Mouse (Mus musculus) hindbrain, embryonic 16.5 days (tissue): Measurements from ENCODE around the gene Gm49510. TPM values are rescaled to one million over a fixed set of nuclear protein-coding genes. Genes with fewer than 3 reads are reported as not detected.
A peak's percentile ranks its signal among the peaks of the same experiment; 100 is the strongest.

Experiments used
- ATAC-seq: fragments of 200-750 bp; cut with Nextera tagmentation; 2 replicates; pipeline ENCODE4 v1.8.0; 2017; ENCODE audit warnings: moderate TSS enrichment, moderate library complexity
- H3K27ac ChIP-seq: fragments of 300-500 bp; sonication (generic); 2 replicates; pipeline ENCODE4 v1.5.1; 2014; ENCODE audit warnings: low read depth, mild to moderate bottlenecking, control low read depth, low read length, moderate library complexity
- H3K27me3 ChIP-seq: fragments of 300-500 bp; sonication (generic); replicated peaks from 2 replicates; pipeline ENCODE4 v1.6.1; 2014; ENCODE audit warnings: low read length; ENCODE audit not compliant: control insufficient read depth, insufficient read depth
- H3K36me3 ChIP-seq: fragments of 300-500 bp; sonication (generic); 2 replicates; pipeline ENCODE4 v1.6.1; 2014; ENCODE audit warnings: mild to moderate bottlenecking, low read length, moderate library complexity, mixed read lengths; ENCODE audit not compliant: control insufficient read depth, insufficient read depth
- H3K4me1 ChIP-seq: fragments of 300-500 bp; sonication (generic); 2 replicates; pipeline ENCODE4 v1.6.1; 2014; ENCODE audit warnings: low read depth, low read length; ENCODE audit not compliant: control insufficient read depth, insufficient read depth
- H3K4me2 ChIP-seq: fragments of 300-500 bp; sonication (generic); 2 replicates; pipeline ENCODE4 v1.6.1; 2014; ENCODE audit warnings: mild to moderate bottlenecking, low read length, control low read depth, moderate library complexity
- H3K4me3 ChIP-seq: fragments of 300-500 bp; sonication (generic); 2 replicates; pipeline ENCODE4 v1.5.1; 2014; ENCODE audit warnings: mild to moderate bottlenecking, low read length, control low read depth, moderate library complexity
- H3K9ac ChIP-seq: fragments of 300-500 bp; sonication (generic); 2 replicates; pipeline ENCODE4 v1.6.1; 2014; ENCODE audit warnings: low read depth, mild to moderate bottlenecking, control low read depth, low read length, moderate library complexity
- H3K9me3 ChIP-seq: fragments of 300-500 bp; sonication (generic); 2 replicates; pipeline ENCODE4 v1.6.1; 2014; ENCODE audit warnings: mild to moderate bottlenecking, low read length, moderate library complexity; ENCODE audit not compliant: control insufficient read depth
- WGBS: fragments of 180-500 bp; shearing (Covaris S2); extraction: QIAGEN DNeasy Blood & Tissue Kit; methylation state at CpG from one replicate; pipeline ENCODE4 v1.1.7; 2014; 5-methylcytosine and 5-hydroxymethylcytosine counted together
- polyA plus RNA-seq: library from polyadenylated mRNA; unstranded; fragments of >200 nt; fragmentation: Nextera tagmentation; extraction: Ambion mirVana; gene quantifications from 2 replicates; pipeline ENCODE4 v1.2.1, GENCODE M21; 2015

The Gm49510 gene
- polyA plus RNA-seq, 1 experiment from 2014 or later: not detected

DNA sequence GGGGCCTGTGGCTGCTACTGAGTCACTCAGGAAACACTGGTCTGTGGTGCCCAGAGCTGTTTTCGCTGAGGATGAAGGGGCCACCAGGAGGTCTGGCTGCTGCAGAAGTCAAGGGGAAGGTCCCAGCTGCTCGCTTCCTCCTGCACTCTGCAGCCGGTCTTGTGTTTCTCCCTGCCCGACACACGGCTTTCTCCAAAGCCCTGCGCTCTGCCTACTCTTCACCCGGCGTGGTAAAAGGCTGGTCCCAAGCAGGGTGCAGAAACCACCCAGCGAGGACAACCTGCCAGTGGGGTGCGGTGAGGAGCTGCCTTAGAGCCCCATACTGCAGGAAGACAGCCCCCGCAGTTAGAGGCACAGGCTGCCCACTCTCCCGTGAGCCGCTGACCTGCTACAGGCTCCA lies 4.7 kb upstream of the Gm49510 start:
- H3K9me3 ChIP-seq: no peaks in the 10 kb centered on the region
- peak overlapping the region; percentile 22 for H3K9ac ChIP-seq
- no peaks in the 10 kb centered on the region for H3K27me3 ChIP-seq
- 79% methylated on average over 13 of the region's 13 CpGs for WGBS
- H3K4me1 ChIP-seq: peaks cover 1% of the 10 kb centered on the region; the same call in 1 of the 2 replicates
- H3K4me3 ChIP-seq: no peak overlapping the region
- no peak overlapping the region for H3K4me2 ChIP-seq
- ATAC-seq: no peak
- 0 out of 2 replicates have a peak overlapping the region, but pooled peaks have one; percentile 6 for H3K27ac ChIP-seq
- H3K36me3 ChIP-seq: peaks cover 18% of the 10 kb centered on the region

- Histone ChIP-seq H3K27me3 (peaks cover 7% of the 10 kb centered on the region), H3K4me1 (peaks cover 11% of the 10 kb centered on the region), H3K27ac (no peak overlapping the region), H3K9me3 (no peaks in the 10 kb centered on the region), H3K9ac (no peak overlapping the region), H3K36me3 (peaks cover 16% of the 10 kb centered on the region), H3K4me2 (no peak overlapping the region), H3K4me3 (no peak overlapping the region)
- WGBS: 76% methylated on average over 2 of the region's 2 CpGs
- no peak for ATAC-seq
Observed at GRCm38 (mm10) chr15:78895741-78896140, 3.7 kb upstream of the Gm49510 start.

DNA sequence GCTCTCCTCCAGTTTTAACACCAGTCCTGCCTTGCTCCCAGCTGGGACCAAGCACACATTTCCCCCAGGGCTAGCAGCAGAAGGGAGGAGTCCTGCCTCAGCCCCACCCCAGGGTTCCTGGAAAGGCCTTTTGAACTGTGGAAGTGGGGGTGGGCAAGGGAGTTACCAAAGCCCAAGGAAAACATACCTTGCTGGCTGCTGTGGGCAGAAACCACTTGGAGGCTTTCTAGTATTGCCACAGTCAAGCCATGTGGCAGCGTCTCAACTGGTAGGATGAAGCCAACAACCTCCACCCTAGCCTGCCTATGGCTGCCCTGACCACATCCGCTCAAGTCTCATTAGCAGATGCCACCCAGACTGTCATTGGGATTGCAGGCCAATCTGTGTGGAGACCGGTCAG lies 3.3 kb upstream of the Gm49510 start:
- 83% methylated on average over 3 of the region's 3 CpGs for WGBS
- no peak overlapping the region for H3K27ac ChIP-seq
- peaks cover 10% of the 10 kb centered on the region for H3K27me3 ChIP-seq
- no peak overlapping the region for H3K4me2 ChIP-seq
- peaks cover 12% of the 10 kb centered on the region for H3K4me1 ChIP-seq
- H3K4me3 ChIP-seq: no peak overlapping the region
- ATAC-seq: no peak
- H3K36me3 ChIP-seq: peaks cover 14% of the 10 kb centered on the region
- H3K9me3 ChIP-seq: no peaks in the 10 kb centered on the region
- H3K9ac ChIP-seq: no peak overlapping the region

DNA sequence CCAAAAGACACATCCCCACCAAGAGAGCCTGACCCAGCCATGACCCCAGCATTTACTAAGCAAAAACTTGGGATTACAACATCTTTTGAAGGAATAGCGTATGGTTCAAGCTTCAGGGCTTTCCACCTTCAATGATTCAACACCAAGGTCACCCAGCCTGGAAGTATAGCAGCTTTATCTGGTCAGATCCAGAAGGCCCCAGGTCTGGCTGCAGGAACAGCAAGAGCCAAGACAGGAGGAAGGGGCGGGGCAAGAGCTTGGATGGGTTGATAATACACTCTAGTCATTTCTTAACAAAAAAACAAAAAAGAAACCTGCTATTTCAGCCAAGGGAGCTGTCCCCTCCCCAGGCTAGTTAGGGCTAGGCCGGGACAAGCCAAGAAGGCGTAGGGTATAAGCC lies 2.0 kb upstream of the Gm49510 start:
- ATAC-seq: no peak

DNA sequence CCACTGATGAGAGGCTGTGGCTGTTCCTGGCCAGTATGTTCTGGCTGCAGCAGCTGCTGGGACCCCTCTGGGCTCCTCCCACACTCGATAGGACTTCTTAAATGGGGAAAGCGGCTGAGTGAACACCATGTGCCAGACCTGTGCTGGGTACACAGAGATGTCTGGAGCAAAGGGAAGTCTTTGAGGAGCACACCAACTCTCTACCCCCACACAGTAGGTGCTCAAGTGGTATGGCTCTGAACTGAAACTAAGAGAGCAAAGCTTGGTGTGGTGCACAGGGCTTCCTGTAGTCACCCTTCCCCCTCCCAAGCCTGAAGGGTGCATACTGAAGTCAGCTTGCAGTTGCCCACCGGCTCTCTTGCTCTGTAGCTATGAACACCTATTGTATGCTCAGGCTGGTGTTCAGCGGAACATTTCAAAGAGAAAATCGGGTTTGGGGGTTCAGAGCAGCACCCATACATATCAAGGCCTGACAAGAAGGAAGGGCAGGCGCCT lies 913 bp upstream of the Gm49510 start:
- peaks cover 10% of the 10 kb centered on the region for H3K27me3 ChIP-seq
- no peak overlapping the region for H3K9ac ChIP-seq
- no peak overlapping the region for H3K27ac ChIP-seq
- no peak overlapping the region for H3K4me2 ChIP-seq
- no peaks in the 10 kb centered on the region for H3K9me3 ChIP-seq
- H3K4me3 ChIP-seq: no peak overlapping the region
- peaks cover 12% of the 10 kb centered on the region for H3K4me1 ChIP-seq
- no peaks in the 10 kb centered on the region for H3K36me3 ChIP-seq
- 55% methylated on average over 6 of the region's 6 CpGs for WGBS
- no peak for ATAC-seq

More for the DNA sequence above, 2.0 kb upstream of the Gm49510 start:
- Histone ChIP-seq H3K27ac (no peak overlapping the region), H3K27me3 (peaks cover 10% of the 10 kb centered on the region), H3K4me1 (peaks cover 12% of the 10 kb centered on the region), H3K9ac (no peak overlapping the region), H3K4me3 (no peak overlapping the region), H3K9me3 (no peaks in the 10 kb centered on the region), H3K36me3 (peaks cover 3% of the 10 kb centered on the region; the same call in 1 of the 2 replicates), H3K4me2 (no peak overlapping the region)
- WGBS: 92% methylated on average over 4 of the region's 4 CpGs

- H3K27me3 ChIP-seq: peaks cover 10% of the 10 kb centered on the region
- peaks cover 12% of the 10 kb centered on the region for H3K4me1 ChIP-seq
- H3K4me2 ChIP-seq: peak within 1 kb of the TSS; percentile 98
- H3K27ac ChIP-seq: no peak within 1 kb of the TSS
- no peaks in the 10 kb centered on the region for H3K36me3 ChIP-seq
- peak within 1 kb of the TSS; percentile 61 for H3K4me3 ChIP-seq
- peak; percentile 60; the same call in 1 of the 2 replicates for ATAC-seq
- peak within 1 kb of the TSS; percentile 74 for H3K9ac ChIP-seq
- H3K9me3 ChIP-seq: no peaks in the 10 kb centered on the region
- 2% methylated on average over 39 of the region's 47 CpGs for WGBS
Observed at GRCm38 (mm10) chr15:78899740-78900584, 495 bp downstream of the Gm49510 start, which contains the start of gene Sh3bp1. Gene Sh3bp1 (plus strand): TSS chr15:78899768.

DNA sequence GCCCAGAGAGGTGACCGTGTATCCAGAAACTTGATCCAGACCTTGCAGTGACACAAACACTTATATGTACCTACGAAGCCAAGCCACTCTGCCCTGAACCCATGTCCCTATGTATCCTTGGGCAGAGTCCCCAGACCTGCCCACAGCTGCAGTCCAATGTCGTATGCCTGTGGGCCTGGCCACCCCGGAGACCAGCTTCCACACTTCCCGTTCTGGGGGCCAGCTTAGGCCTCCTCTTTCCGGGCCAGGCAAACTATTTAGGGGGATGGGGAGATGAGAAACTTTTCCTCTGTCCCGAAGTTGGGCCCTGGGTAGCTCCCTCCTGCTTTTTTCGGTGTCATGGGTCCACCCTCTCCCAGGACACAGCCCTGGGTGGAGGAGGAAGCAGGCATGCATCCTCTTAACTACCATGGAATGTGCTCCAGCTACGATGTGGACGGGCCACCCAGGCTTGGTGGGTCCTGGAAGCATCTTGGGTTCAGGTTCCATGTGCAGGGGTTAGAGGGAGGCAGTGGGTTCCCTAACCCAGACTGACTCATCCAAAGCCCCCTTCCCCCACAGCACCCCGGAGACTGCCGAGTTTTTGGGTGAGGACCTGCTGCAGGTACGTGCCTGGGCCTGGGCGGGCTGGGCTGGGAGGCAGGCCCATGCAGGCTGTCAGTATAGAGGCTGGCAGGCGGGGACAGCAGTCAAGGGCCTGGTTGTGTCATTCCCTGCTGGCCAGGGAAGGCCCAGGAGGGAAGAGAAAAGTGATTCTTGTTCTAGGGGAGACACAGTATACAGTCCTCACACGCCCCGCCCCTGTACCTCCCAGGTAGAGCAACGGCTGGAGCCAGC lies 1.3 kb downstream of the Gm49510 start:
- Histone ChIP-seq H3K9me3 (no peaks in the 10 kb centered on the region), H3K27me3 (peaks cover 10% of the 10 kb centered on the region), H3K36me3 (no peaks in the 10 kb centered on the region)

GRCm38 (mm10) chr15:78901422-78901789 lies 1.9 kb downstream of the Gm49510 start:
- Histone ChIP-seq H3K36me3 (no peaks in the 10 kb centered on the region), H3K4me3 (no peak overlapping the region), H3K9me3 (no peaks in the 10 kb centered on the region), H3K9ac (no peak overlapping the region), H3K27ac (no peak overlapping the region), H3K4me2 (no peak overlapping the region), H3K27me3 (peaks cover 10% of the 10 kb centered on the region), H3K4me1 (peaks cover 12% of the 10 kb centered on the region)
- WGBS: 45% methylated on average over 8 of the region's 8 CpGs
- ATAC-seq: no peak

More for the DNA sequence above, 1.3 kb downstream of the Gm49510 start:
- 31% methylated on average over 18 of the region's 18 CpGs for WGBS
- Histone ChIP-seq H3K4me1 (peaks cover 12% of the 10 kb centered on the region), H3K27ac (no peak overlapping the region), H3K4me2 (peak overlapping the region; percentile 98), H3K4me3 (peak overlapping the region; percentile 61), H3K9ac (peak overlapping the region; percentile 38)
- no peak for ATAC-seq

- Histone ChIP-seq H3K4me1 (peaks cover 12% of the 10 kb centered on the region), H3K27ac (no peak overlapping the region), H3K9me3 (no peaks in the 10 kb centered on the region), H3K4me3 (no peak overlapping the region), H3K36me3 (no peaks in the 10 kb centered on the region), H3K27me3 (peaks cover 10% of the 10 kb centered on the region), H3K9ac (no peak overlapping the region), H3K4me2 (no peak overlapping the region)
- 0 out of 2 replicates have a peak, but pooled peaks have one; percentile 22 for ATAC-seq
- 4% methylated on average over 2 of the region's 2 CpGs for WGBS
Observed at GRCm38 (mm10) chr15:78903243-78903642, 3.8 kb downstream of the Gm49510 start.
